Mouse (Mus musculus) yolk sac, embryonic 10.5 days (tissue): ENCODE measurements around the gene Hoxb5.
A peak's percentile ranks its signal among the peaks of the same experiment; 100 is the strongest.

ENCODE experiments used
- DNase-seq: peaks from one replicate; pipeline ENCODE4 v3.0.0-alpha.2; 2017; ENCODE audit warnings: low spot score

Gene Hoxb5

GRCm38 (mm10) chr11:96354376-96354775, 51.2 kb downstream of the Hoxb5 start:
- peak; percentile 68 for DNase-seq

GRCm38 (mm10) chr11:96354801-96355311, 51.7 kb downstream of the Hoxb5 start:
- no peak for DNase-seq
